Mouse (Mus musculus): ENCODE results near the gene C2cd2l. TPM values are rescaled to one million over a fixed set of nuclear protein-coding genes. Genes with fewer than 3 reads are reported as not detected.

C2cd2l gene
- polyA plus RNA-seq, 2 experiments: 7.5 to 19.6 TPM

DNA sequence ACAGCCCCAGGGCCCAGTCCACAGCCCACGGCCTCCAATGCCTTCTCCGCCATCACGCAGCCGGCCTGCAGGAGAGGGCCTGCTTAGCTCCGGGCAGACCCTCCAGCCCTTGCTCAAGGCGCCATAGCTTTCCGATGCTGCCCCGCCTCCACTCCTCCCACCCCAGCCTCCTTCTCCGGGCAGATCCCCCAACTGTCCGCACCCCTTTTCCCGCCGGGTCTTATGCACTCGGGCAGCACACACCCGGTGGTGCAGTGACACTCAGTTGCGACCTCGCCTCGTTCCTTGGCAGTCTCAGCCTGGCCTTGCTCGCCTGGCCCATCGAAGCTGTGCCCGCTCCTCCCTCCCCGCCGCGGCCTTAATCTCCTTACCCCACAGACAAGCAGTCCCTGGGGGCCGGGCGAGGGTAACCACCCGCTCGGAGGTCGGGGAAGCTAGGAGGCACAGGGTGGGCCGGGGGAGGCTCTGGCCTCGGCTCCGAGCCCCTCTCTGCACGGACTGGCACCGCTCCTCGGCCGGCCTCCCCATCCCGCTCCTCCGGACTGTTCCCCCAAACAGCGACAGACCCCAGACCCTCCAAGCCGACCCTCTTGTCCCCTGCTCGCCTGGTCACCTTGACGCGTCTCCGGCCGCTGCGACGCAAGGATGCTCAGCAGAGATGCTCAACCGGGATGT, 32.5 kb downstream of the C2cd2l start:
- Histone ChIP-seq H3K4me2 (replicated peaks; ENCODE audit: low read depth, low read length, severe bottlenecking) (peak overlapping the region; percentile 84), H3K4me3 (replicated peaks; ENCODE audit: low read length) (peak overlapping the region; percentile 63), H3K27me3 (ENCODE audit: control insufficient read depth, insufficient read depth, low read length) (no peaks in the 10 kb centered on the region), H3K9ac (ENCODE audit: low read depth, low read length, severe bottlenecking) (peak overlapping the region; percentile 76), H3K36me3 (ENCODE audit: control insufficient read depth, insufficient read depth, low read length) (peaks cover 15% of the 10 kb centered on the region), H3K27ac (replicated peaks; ENCODE audit: low read depth, low read length) (no peak overlapping the region), H3K4me1 (ENCODE audit: control insufficient read depth, insufficient read depth, low read length) (peaks cover 11% of the 10 kb centered on the region), H3K9me3 (ENCODE audit: control insufficient read depth, low read length) (no peaks in the 10 kb centered on the region)
- no peak for TF ChIP-seq POLR2A (IDR thresholded peaks at IDR 0.05; ENCODE audit: borderline replicate concordance, extremely low read depth, insufficient read depth, insufficient read length)
- WGBS: under 1% methylated on average over 34 of the region's 47 CpGs
- peak; percentile 44 for ATAC-seq (ENCODE audit: low FRiP score, low read depth)
- no peak for DNase-seq (ENCODE audit: low spot score)

DNA sequence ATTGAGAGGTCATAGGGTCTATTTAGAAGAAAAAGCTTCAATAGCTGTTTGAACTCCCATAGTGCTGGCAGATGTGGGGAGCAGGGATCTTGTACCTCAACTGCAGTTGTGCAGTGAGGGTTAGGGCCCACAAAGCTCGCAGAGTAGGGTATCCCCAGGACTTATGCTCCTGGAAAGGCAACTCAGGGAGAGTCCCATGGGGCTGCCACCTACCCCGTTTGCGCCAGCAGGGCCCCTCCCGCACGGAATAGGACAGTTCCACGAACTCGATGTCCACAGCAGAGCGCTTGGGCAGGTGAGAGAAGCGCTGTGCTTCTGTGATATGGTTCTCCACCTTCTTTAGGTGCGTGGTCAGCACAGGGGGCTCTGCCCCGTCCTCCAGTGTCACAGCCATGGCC, 33.1 kb downstream of the C2cd2l start:
- no peak overlapping the region for H3K27ac ChIP-seq (replicated peaks; ENCODE audit: low read depth, low read length)
- peak overlapping the region; percentile 84 for H3K4me2 ChIP-seq (replicated peaks; ENCODE audit: low read depth, low read length, severe bottlenecking)
- peak overlapping the region; percentile 63 for H3K4me3 ChIP-seq (replicated peaks; ENCODE audit: low read length)
- no peaks in the 10 kb centered on the region for H3K9me3 ChIP-seq (ENCODE audit: control insufficient read depth, low read length)
- TF ChIP-seq POLR2A (IDR thresholded peaks at IDR 0.05; ENCODE audit: borderline replicate concordance, extremely low read depth, insufficient read depth, insufficient read length): no peak
- no peak for ATAC-seq (ENCODE audit: low FRiP score, low read depth)
- H3K27me3 ChIP-seq (ENCODE audit: control insufficient read depth, insufficient read depth, low read length): no peaks in the 10 kb centered on the region
- 3% methylated on average over 11 of the region's 11 CpGs for WGBS
- peaks cover 13% of the 10 kb centered on the region for H3K36me3 ChIP-seq (ENCODE audit: control insufficient read depth, insufficient read depth, low read length)
- peak overlapping the region; percentile 76 for H3K9ac ChIP-seq (ENCODE audit: low read depth, low read length, severe bottlenecking)
- DNase-seq (ENCODE audit: low spot score): no peak
- peaks cover 11% of the 10 kb centered on the region for H3K4me1 ChIP-seq (ENCODE audit: control insufficient read depth, insufficient read depth, low read length)

DNA sequence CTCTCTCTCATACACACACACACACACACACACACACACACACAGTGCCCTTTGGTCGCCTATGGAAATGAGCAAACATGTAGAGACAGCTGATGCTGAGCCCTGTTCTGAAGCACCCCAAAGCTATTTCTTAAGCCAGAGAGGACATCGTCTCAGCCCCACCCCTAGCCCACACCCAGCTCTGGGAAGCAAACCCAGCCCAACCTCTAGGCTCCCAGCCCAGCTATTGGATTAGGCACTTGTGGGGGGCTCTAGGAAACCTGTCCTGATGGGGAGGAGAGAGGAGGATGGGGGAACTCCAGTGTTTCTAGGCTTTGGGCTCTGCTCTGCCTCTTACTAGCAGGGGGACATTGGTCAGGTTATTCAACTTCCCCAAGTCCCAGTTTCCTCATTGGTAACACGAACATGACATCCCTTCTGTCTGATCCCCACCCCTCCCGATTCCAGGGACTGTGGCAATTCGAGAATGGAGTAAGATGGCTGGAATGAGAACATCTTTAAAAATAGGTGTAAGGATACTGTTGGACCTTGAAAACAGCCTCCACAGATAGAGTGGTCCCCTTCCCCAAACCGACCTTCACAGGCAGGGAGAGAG, 33.7 kb downstream of the C2cd2l start:
- peak overlapping the region; percentile 2; the same call in 1 of the 2 replicates for H3K4me3 ChIP-seq (replicated peaks; ENCODE audit: low read length)
- H3K27ac ChIP-seq (replicated peaks; ENCODE audit: low read depth, low read length): no peak overlapping the region
- no peaks in the 10 kb centered on the region for H3K9me3 ChIP-seq (ENCODE audit: control insufficient read depth, low read length)
- peaks cover 16% of the 10 kb centered on the region for H3K36me3 ChIP-seq (ENCODE audit: control insufficient read depth, insufficient read depth, low read length)
- WGBS: 16% methylated on average over 6 of the region's 6 CpGs
- DNase-seq (ENCODE audit: low spot score): no peak
- no peak overlapping the region for H3K9ac ChIP-seq (ENCODE audit: low read depth, low read length, severe bottlenecking)
- no peak for TF ChIP-seq POLR2A (IDR thresholded peaks at IDR 0.05; ENCODE audit: borderline replicate concordance, extremely low read depth, insufficient read depth, insufficient read length)
- peak overlapping the region; percentile 84; the same call in 1 of the 2 replicates for H3K4me2 ChIP-seq (replicated peaks; ENCODE audit: low read depth, low read length, severe bottlenecking)
- H3K27me3 ChIP-seq (ENCODE audit: control insufficient read depth, insufficient read depth, low read length): no peaks in the 10 kb centered on the region
- no peak for ATAC-seq (ENCODE audit: low FRiP score, low read depth)
- peaks cover 11% of the 10 kb centered on the region for H3K4me1 ChIP-seq (ENCODE audit: control insufficient read depth, insufficient read depth, low read length)

DNA sequence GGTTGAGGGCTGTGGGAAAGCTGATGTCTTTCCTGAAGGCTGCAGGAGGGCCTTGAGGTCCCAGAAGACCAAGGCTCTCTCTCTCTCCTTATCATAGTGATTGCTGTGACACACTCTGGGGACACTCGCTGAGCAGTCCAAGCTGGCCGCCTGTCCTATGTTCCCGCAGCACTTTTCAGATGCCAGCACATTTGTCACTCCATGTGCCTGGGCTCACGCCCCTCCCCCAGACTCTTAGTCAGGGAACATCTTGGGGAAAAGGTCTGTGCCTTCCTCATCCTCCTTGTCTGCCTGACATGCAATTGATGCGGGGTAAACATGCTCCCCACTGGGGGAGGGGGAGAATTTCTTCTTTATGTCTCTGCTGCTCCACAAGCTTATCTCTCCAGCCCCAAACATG, 36.9 kb downstream of the C2cd2l start:
- ATAC-seq (ENCODE audit: low FRiP score, low read depth): no peak

DNA sequence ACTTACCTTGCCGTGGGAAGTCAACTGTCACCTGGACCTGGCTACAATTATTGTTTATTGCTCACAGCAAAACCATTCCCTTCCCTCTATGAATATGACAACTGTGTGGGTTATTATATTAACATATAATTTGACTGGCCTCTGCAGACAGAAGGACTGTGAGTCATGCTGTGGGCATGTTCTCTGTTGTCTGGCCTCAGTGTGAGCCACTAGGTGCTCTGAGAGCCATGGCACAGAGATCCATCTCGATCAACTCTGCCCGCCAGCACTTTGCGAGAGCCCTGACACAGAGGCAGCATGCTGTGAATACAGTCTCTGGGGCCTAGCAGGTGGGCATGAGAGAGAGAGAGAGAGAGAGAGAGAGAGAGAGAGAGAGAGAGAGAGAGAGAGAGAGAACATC, 50.1 kb downstream of the C2cd2l start:
- no peaks in the 10 kb centered on the region for H3K9me3 ChIP-seq (ENCODE audit: control insufficient read depth, low read length)
- peaks cover 7% of the 10 kb centered on the region for H3K36me3 ChIP-seq (ENCODE audit: control insufficient read depth, insufficient read depth, low read length)
- no peak overlapping the region for H3K4me2 ChIP-seq (replicated peaks; ENCODE audit: low read depth, low read length, severe bottlenecking)
- 78% methylated on average over 4 of the region's 4 CpGs for WGBS
- no peak for TF ChIP-seq POLR2A (IDR thresholded peaks at IDR 0.05; ENCODE audit: borderline replicate concordance, extremely low read depth, insufficient read depth, insufficient read length)
- no peak for DNase-seq (ENCODE audit: low spot score)
- no peak overlapping the region for H3K9ac ChIP-seq (ENCODE audit: low read depth, low read length, severe bottlenecking)
- H3K4me1 ChIP-seq (ENCODE audit: control insufficient read depth, insufficient read depth, low read length): peaks cover 11% of the 10 kb centered on the region
- H3K4me3 ChIP-seq (replicated peaks; ENCODE audit: low read length): no peak overlapping the region
- no peak overlapping the region for H3K27ac ChIP-seq (replicated peaks; ENCODE audit: low read depth, low read length)
- ATAC-seq (ENCODE audit: low FRiP score, low read depth): no peak
- no peaks in the 10 kb centered on the region for H3K27me3 ChIP-seq (ENCODE audit: control insufficient read depth, insufficient read depth, low read length)

More for the DNA sequence above, 36.9 kb downstream of the C2cd2l start:
- Histone ChIP-seq H3K4me1 (ENCODE audit: control insufficient read depth, insufficient read depth, low read length) (peaks cover 4% of the 10 kb centered on the region; the same call in 1 of the 2 replicates), H3K4me3 (replicated peaks; ENCODE audit: low read length) (no peak overlapping the region), H3K9me3 (ENCODE audit: control insufficient read depth, low read length) (no peaks in the 10 kb centered on the region), H3K27me3 (ENCODE audit: control insufficient read depth, insufficient read depth, low read length) (no peaks in the 10 kb centered on the region), H3K4me2 (replicated peaks; ENCODE audit: low read depth, low read length, severe bottlenecking) (no peak overlapping the region), H3K36me3 (ENCODE audit: control insufficient read depth, insufficient read depth, low read length) (peaks cover 34% of the 10 kb centered on the region), H3K27ac (replicated peaks; ENCODE audit: low read depth, low read length) (no peak overlapping the region), H3K9ac (ENCODE audit: low read depth, low read length, severe bottlenecking) (no peak overlapping the region)
- DNase-seq (ENCODE audit: low spot score): no peak
- TF ChIP-seq POLR2A (IDR thresholded peaks at IDR 0.05; ENCODE audit: borderline replicate concordance, extremely low read depth, insufficient read depth, insufficient read length): no peak
- WGBS: 59% methylated on average over 5 of the region's 5 CpGs
